Mouse (Mus musculus) kidney, embryonic 16.5 days (tissue): ENCODE results near the gene Tmprss9. TPM values are rescaled to one million over a fixed set of nuclear protein-coding genes. Genes with fewer than 3 reads are reported as not detected.

Source experiments
- ATAC-seq: fragments of 200-750 bp; cut with Nextera tagmentation; 2 replicates; pipeline ENCODE4 v1.8.0; 2017; ENCODE audit warnings: moderate TSS enrichment; ENCODE audit not compliant: low FRiP score, low TSS enrichment
- H3K27ac ChIP-seq: fragments of 300-500 bp; sonication (generic); 2 replicates; pipeline ENCODE4 v1.5.1; 2014; ENCODE audit warnings: low read length
- H3K27me3 ChIP-seq: fragments of 300-500 bp; sonication (generic); 2 replicates; pipeline ENCODE4 v1.6.1; 2014; ENCODE audit warnings: low read length, control low read depth, mixed read lengths; ENCODE audit not compliant: insufficient read depth
- H3K36me3 ChIP-seq: fragments of 300-500 bp; sonication (generic); 2 replicates; pipeline ENCODE4 v1.6.1; 2014; ENCODE audit warnings: low read length, control low read depth, mixed read lengths; ENCODE audit not compliant: insufficient read depth
- H3K4me1 ChIP-seq: fragments of 300-500 bp; sonication (generic); 2 replicates; pipeline ENCODE4 v1.6.1; 2014; ENCODE audit warnings: low read length, control low read depth, mixed read lengths; ENCODE audit not compliant: insufficient read depth
- H3K4me2 ChIP-seq: fragments of 300-500 bp; sonication (generic); replicated peaks from 2 replicates; pipeline ENCODE4 v1.6.1; 2014; ENCODE audit warnings: low read depth, low read length
- H3K4me3 ChIP-seq: fragments of 300-500 bp; sonication (generic); 2 replicates; pipeline ENCODE4 v1.5.1; 2014; ENCODE audit warnings: mild to moderate bottlenecking, low read length
- H3K9ac ChIP-seq: fragments of 300-500 bp; sonication (generic); replicated peaks from 2 replicates; pipeline ENCODE4 v1.6.1; 2014; ENCODE audit warnings: low read length
- H3K9me3 ChIP-seq: fragments of 300-500 bp; sonication (generic); 2 replicates; pipeline ENCODE4 v1.6.1; 2016; ENCODE audit warnings: low read length, control low read depth
- WGBS: fragments of 180-500 bp; shearing (Covaris S2); extraction: QIAGEN DNeasy Blood & Tissue Kit; methylation state at CpG from one replicate; pipeline ENCODE4 v1.1.7; 2014; 5-methylcytosine and 5-hydroxymethylcytosine counted together
- polyA plus RNA-seq: library from polyadenylated mRNA; unstranded; fragments of >200 nt; fragmentation: Nextera tagmentation; extraction: Ambion mirVana; gene quantifications from 2 replicates; pipeline ENCODE4 v1.2.1, GENCODE M21; 2015

The Tmprss9 gene
- polyA plus RNA-seq, 1 experiment from 2014 or later = not detected

- no peaks in the 10 kb centered on the region for H3K36me3 ChIP-seq
- peak overlapping the region; percentile 69 for H3K4me2 ChIP-seq
- WGBS = 2% methylated on average over 28 of the region's 28 CpGs
- no peaks in the 10 kb centered on the region for H3K9me3 ChIP-seq
- H3K4me3 ChIP-seq = peak overlapping the region; percentile 49
- H3K4me1 ChIP-seq = peaks cover 62% of the 10 kb centered on the region
- H3K9ac ChIP-seq = peak overlapping the region; percentile 56
- peaks cover 4% of the 10 kb centered on the region for H3K27me3 ChIP-seq
- ATAC-seq = peak; percentile 57
- H3K27ac ChIP-seq = peak overlapping the region; percentile 85
These were observed 68.0 kb downstream of the Tmprss9 start for GRCm38 (mm10) chr10:80939671-80940070.

- Histone ChIP-seq H3K27me3 (peaks cover 2% of the 10 kb centered on the region), H3K36me3 (no peaks in the 10 kb centered on the region), H3K4me2 (peak overlapping the region; percentile 69), H3K27ac (peak overlapping the region; percentile 85), H3K9ac (peak overlapping the region; percentile 56), H3K9me3 (no peaks in the 10 kb centered on the region), H3K4me1 (peaks cover 61% of the 10 kb centered on the region), H3K4me3 (peak overlapping the region; percentile 49; the same call in 1 of the 2 replicates)
- ATAC-seq = peak; percentile 39
- 24% methylated on average over 8 of the region's 8 CpGs for WGBS
These were observed 68.8 kb downstream of the Tmprss9 start for GRCm38 (mm10) chr10:80940320-80940987.

DNA sequence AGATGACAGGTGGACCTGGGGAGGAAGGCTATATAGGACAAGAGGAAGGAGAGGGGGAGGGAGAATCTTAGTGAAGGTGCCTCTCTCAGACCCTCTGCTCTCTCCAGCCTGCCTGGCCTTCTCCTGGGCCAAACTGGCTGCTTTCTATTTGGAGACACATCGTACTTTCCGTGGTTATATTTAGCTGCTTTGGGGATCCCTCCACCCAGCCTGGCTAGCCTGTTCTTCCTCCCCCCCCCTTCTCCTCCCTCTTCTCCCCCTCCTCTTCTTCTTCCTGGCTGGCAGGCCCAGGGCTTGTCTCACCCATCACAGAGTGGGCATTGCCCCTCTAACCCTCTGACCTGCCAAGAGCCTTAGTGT, 69.3 kb downstream of the Tmprss9 start:
- Histone ChIP-seq H3K36me3 (no peaks in the 10 kb centered on the region), H3K4me3 (no peak overlapping the region), H3K27ac (peak overlapping the region; percentile 85), H3K27me3 (peaks cover under 1% of the 10 kb centered on the region; the same call in 1 of the 2 replicates), H3K9me3 (no peaks in the 10 kb centered on the region), H3K9ac (peak overlapping the region; percentile 12), H3K4me2 (peak overlapping the region; percentile 69; the same call in 1 of the 2 replicates), H3K4me1 (peaks cover 56% of the 10 kb centered on the region)
- 56% methylated on average over 2 of the region's 2 CpGs for whole genome bisulfite sequencing
- ATAC-seq = no peak

GRCm38 (mm10) chr10:80942919-80943318, 71.3 kb downstream of the Tmprss9 start:
- Histone ChIP-seq H3K4me3 (no peak overlapping the region), H3K27ac (no peak overlapping the region), H3K9me3 (no peaks in the 10 kb centered on the region), H3K27me3 (no peaks in the 10 kb centered on the region), H3K4me2 (no peak overlapping the region), H3K4me1 (peaks cover 41% of the 10 kb centered on the region), H3K9ac (no peak overlapping the region), H3K36me3 (no peaks in the 10 kb centered on the region)
- no peak for ATAC-seq
- 55% methylated on average over 8 of the region's 8 CpGs for WGBS

GRCm38 (mm10) chr10:80943701-80944100, 72.1 kb downstream of the Tmprss9 start:
- H3K36me3 ChIP-seq = no peaks in the 10 kb centered on the region
- no peak overlapping the region for H3K9ac ChIP-seq
- no peak overlapping the region for H3K27ac ChIP-seq
- 55% methylated on average over 9 of the region's 9 CpGs for WGBS
- peaks cover 40% of the 10 kb centered on the region for H3K4me1 ChIP-seq
- ATAC-seq = no peak
- no peaks in the 10 kb centered on the region for H3K27me3 ChIP-seq
- H3K9me3 ChIP-seq = no peaks in the 10 kb centered on the region
- H3K4me2 ChIP-seq = no peak overlapping the region
- H3K4me3 ChIP-seq = no peak overlapping the region

DNA sequence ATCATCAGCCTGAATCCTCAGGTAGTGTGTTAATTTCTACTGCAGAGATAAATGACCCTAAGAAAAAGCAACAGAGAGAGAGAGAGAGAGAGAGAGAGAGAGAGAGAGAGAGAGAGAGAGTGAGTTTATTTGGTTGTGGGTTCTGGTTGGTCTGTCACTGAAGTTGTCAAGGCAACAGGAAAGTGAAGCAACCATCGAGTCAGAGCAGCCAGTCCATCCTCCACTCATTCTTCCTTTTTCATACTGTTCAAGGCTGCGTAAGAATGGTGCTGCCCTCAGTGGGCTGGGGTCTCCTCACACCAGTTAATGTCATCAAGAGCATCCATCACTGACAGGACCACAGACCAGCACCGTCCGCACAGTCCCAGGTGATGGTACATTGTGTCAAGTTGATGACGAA, 72.6 kb downstream of the Tmprss9 start:
- no peak overlapping the region for H3K27ac ChIP-seq
- H3K27me3 ChIP-seq = no peaks in the 10 kb centered on the region
- H3K4me1 ChIP-seq = peaks cover 35% of the 10 kb centered on the region
- 85% methylated on average over 5 of the region's 5 CpGs for WGBS
- ATAC-seq = no peak
- no peak overlapping the region for H3K4me2 ChIP-seq
- H3K9ac ChIP-seq = no peak overlapping the region
- H3K9me3 ChIP-seq = no peaks in the 10 kb centered on the region
- H3K36me3 ChIP-seq = no peaks in the 10 kb centered on the region
- no peak overlapping the region for H3K4me3 ChIP-seq

GRCm38 (mm10) chr10:80946684-80947437, 75.2 kb downstream of the Tmprss9 start:
- WGBS = 68% methylated on average over 14 of the region's 14 CpGs
- ATAC-seq = no peak
- Histone ChIP-seq H3K4me2 (no peak overlapping the region), H3K9me3 (no peaks in the 10 kb centered on the region), H3K4me1 (peaks cover 13% of the 10 kb centered on the region), H3K9ac (no peak overlapping the region), H3K36me3 (no peaks in the 10 kb centered on the region), H3K27me3 (no peaks in the 10 kb centered on the region), H3K4me3 (no peak overlapping the region), H3K27ac (no peak overlapping the region)

DNA sequence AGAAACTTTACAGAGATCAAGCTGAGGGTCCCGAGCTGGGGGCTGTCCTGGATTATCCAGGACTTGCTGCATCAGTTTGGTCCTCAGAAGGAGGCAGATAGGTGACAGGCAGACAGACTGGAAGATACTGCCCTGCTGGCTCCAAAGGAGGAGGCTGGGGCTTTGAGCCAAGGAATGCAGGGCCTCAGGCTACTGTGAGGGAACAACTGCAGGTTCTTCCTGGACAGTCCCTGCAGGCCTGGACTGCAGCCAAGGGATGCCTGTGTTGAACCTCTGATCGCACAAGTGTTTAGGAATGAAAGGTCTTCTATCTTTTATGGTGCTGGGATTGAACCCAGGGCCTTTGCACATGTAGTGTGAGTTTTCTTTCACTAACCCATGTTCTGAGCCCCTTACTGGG, 76.2 kb downstream of the Tmprss9 start:
- ATAC-seq = no peak
- Histone ChIP-seq H3K4me3 (no peak overlapping the region), H3K9ac (no peak overlapping the region), H3K9me3 (no peaks in the 10 kb centered on the region), H3K4me2 (no peak overlapping the region), H3K27me3 (no peaks in the 10 kb centered on the region), H3K4me1 (peaks cover 13% of the 10 kb centered on the region), H3K36me3 (no peaks in the 10 kb centered on the region), H3K27ac (peak overlapping the region; percentile 25; the same call in 1 of the 2 replicates)
- 33% methylated on average over 2 of the region's 2 CpGs for WGBS

DNA sequence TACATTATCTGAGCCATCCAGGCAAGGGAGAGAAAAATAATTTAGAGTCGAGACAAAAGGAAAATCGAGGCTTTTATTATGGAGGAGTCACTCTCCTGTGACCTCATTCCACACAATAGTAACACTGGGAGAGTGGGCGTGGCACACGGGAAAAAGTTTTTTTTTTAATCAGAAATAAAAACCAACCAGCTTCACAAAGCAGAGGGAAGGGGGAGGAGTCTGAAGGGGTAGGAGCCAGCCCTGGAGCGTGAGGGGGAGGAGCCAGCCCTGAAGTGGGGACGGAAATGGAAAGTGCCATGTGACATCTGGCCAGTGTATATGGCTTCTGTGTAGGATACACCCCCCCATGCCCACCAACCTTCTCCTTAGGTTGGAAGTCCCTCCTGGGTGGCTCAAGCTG, 76.9 kb downstream of the Tmprss9 start:
- WGBS = 22% methylated on average over 6 of the region's 6 CpGs
- no peak overlapping the region for H3K4me2 ChIP-seq
- no peaks in the 10 kb centered on the region for H3K36me3 ChIP-seq
- no peak overlapping the region for H3K4me3 ChIP-seq
- H3K9ac ChIP-seq = no peak overlapping the region
- peaks cover 13% of the 10 kb centered on the region for H3K4me1 ChIP-seq
- H3K27ac ChIP-seq = peak overlapping the region; percentile 31; the same call in 1 of the 2 replicates
- no peaks in the 10 kb centered on the region for H3K27me3 ChIP-seq
- 0 out of 2 replicates have a peak, but pooled peaks have one; percentile 50 for ATAC-seq
- no peaks in the 10 kb centered on the region for H3K9me3 ChIP-seq

DNA sequence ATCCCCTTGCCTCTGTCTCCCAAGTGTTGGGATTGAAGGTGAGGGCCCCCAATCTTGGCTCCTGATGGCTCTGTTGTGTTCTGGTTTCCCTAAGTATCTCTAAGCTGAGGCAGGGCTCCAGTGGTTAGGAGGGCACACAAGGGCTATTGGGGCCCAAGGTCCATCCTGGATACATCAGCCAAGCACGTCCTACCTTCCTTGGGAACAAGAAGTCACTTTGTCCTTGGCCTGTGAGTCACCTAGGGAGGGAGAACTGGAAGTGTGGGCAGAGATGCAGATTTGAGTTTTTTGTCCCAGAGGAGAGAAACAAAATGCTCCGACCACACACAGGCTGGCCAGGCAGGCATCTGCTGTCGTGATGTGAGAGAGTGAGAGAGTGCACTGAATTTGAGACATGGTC, 77.4 kb downstream of the Tmprss9 start:
- Histone ChIP-seq H3K36me3 (no peaks in the 10 kb centered on the region), H3K9me3 (no peaks in the 10 kb centered on the region), H3K27me3 (no peaks in the 10 kb centered on the region), H3K4me3 (no peak overlapping the region), H3K4me2 (no peak overlapping the region), H3K27ac (no peak overlapping the region), H3K9ac (no peak overlapping the region), H3K4me1 (peaks cover 10% of the 10 kb centered on the region)
- 65% methylated on average over 3 of the region's 3 CpGs for WGBS
- ATAC-seq = no peak
